Mouse (Mus musculus): ENCODE results near the gene Ces4a.

DNA sequence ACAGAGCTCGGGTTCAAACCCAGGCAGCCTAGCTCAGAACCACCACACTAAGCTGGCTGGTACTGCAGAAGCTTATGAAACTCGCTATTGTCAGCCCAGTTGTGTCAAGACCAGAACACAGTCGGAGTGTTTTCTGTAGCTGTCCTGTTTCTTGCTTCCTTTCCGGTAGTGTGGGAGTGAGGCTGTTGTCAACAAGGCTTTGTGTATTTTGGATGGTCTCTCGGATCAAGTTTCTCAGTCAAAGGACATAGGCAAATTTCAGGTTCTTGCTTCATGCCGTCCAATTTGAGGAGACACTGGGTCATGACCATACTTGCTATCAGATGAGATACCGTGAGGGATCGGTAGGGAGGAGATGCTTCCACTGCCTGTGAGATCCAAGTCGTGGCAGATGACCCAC lies 1.7 kb upstream of the Ces4a start:
- TF ChIP-seq POLR2A (IDR thresholded peaks at IDR 0.05; ENCODE audit: insufficient read length, low read depth), result no peak
- no peak for TF ChIP-seq USF1 (IDR thresholded peaks at IDR 0.05; ENCODE audit: low read depth)
- TF ChIP-seq POLR2AphosphoS2 (IDR thresholded peaks at IDR 0.05; ENCODE audit: insufficient read length, low read depth), result no peak
- TF ChIP-seq MAX (IDR thresholded peaks at IDR 0.05; ENCODE audit: low read depth), result no peak
- TF ChIP-seq MYOD1 (IDR thresholded peaks at IDR 0.05; ENCODE audit: control insufficient read depth in 1 of 3, insufficient read length in 2 of 3, low read depth in 2 of 3), result no peak

Data from myocyte (in vitro differentiated cells).